8 mouse cellular contexts compared by ENCODE assay signal in genomic region chr2:30658844-30659555, GRCm38 (mm10).
DNase-seq lines count a peak whose midpoint lies in the region; ATAC-seq and TF ChIP-seq lines count a peak whose summit lies in the region.

No protein-coding gene starts in this region.

- WGBS in heart, embryonic 12.5 days = 8% methylated on average over 16 of the region's 16 CpGs
- WGBS in kidney, embryonic 14.5 days = 2% methylated on average over 16 of the region's 16 CpGs
- WGBS in liver, embryonic 11.5 days = 11% methylated on average over 16 of the region's 16 CpGs
- 1% methylated on average over 14 of the region's 16 CpGs for WGBS in midbrain, postnatal 0 days

- H3K4me2 ChIP-seq in heart, embryonic 12.5 days = peak overlapping the region; percentile 79
- H3K4me2 ChIP-seq in kidney, embryonic 14.5 days (replicated peaks; ENCODE audit: low read depth, low read length) = peak overlapping the region; percentile 83
- peak overlapping the region; percentile 95 for H3K4me2 ChIP-seq in liver, embryonic 11.5 days
- H3K4me2 ChIP-seq in midbrain, postnatal 0 days (ENCODE audit: low read depth, low read length, poor library complexity, severe bottlenecking) = peak overlapping the region; percentile 40

- H3K9ac ChIP-seq in heart, embryonic 12.5 days = peak overlapping the region; percentile 83
- H3K9ac ChIP-seq in kidney, embryonic 14.5 days (ENCODE audit: low read depth, low read length) = peak overlapping the region; percentile 71
- peak overlapping the region; percentile 75 for H3K9ac ChIP-seq in liver, embryonic 11.5 days (ENCODE audit: low read depth, low read length)
- peak overlapping the region; percentile 56; the same call in 1 of the 2 replicates for H3K9ac ChIP-seq in midbrain, postnatal 0 days (replicated peaks; ENCODE audit: low read length, poor library complexity, severe bottlenecking)

- peak; percentile 62 for DNase-seq in 3134 (ENCODE audit: extremely low read depth, insufficient read length, low spot score)
- DNase-seq in adrenal gland, postnatal 25 days = peak; percentile 68
- peak; percentile 66 for DNase-seq in liver, embryonic 11.5 days (ENCODE audit: low spot score)
- peak; percentile 86 for DNase-seq in midbrain, postnatal 0 days (ENCODE audit: low spot score)
- DNase-seq in testis, postnatal 10 days (ENCODE audit: low spot score) = peak; percentile 83

- H3K9me3 ChIP-seq in heart, embryonic 12.5 days (replicated peaks) = no peaks in the 10 kb centered on the region
- no peaks in the 10 kb centered on the region for H3K9me3 ChIP-seq in kidney, embryonic 14.5 days (ENCODE audit: control insufficient read depth, low read length)
- no peaks in the 10 kb centered on the region for H3K9me3 ChIP-seq in liver, embryonic 11.5 days (ENCODE audit: control insufficient read depth, low read length)
- no peaks in the 10 kb centered on the region for H3K9me3 ChIP-seq in midbrain, postnatal 0 days (ENCODE audit: low read length)

- H3K4me3 ChIP-seq in embryonic fibroblast, embryonic 13.5 days (ENCODE audit: insufficient read depth, low read length) = no peak overlapping the region
- peak overlapping the region; percentile 45 for H3K4me3 ChIP-seq in heart, embryonic 12.5 days
- H3K4me3 ChIP-seq in kidney, embryonic 14.5 days (ENCODE audit: low read length) = peak overlapping the region; percentile 17; the same call in 1 of the 2 replicates
- peak overlapping the region; percentile 61 for H3K4me3 ChIP-seq in liver, embryonic 11.5 days (ENCODE audit: low read depth, low read length)
- no peak overlapping the region for H3K4me3 ChIP-seq in midbrain, postnatal 0 days (ENCODE audit: low read depth, low read length)

- peak overlapping the region; percentile 70 for H3K27ac ChIP-seq in embryonic fibroblast, embryonic 13.5 days (ENCODE audit: insufficient read depth, low read length)
- peak overlapping the region; percentile 96 for H3K27ac ChIP-seq in heart, embryonic 12.5 days (ENCODE audit: poor library complexity, severe bottlenecking)
- H3K27ac ChIP-seq in kidney, embryonic 14.5 days (ENCODE audit: low read depth, low read length) = peak overlapping the region; percentile 100
- H3K27ac ChIP-seq in liver, embryonic 11.5 days (ENCODE audit: low read depth, low read length) = peak overlapping the region; percentile 83
- H3K27ac ChIP-seq in midbrain, postnatal 0 days (ENCODE audit: low read depth, low read length) = peak overlapping the region; percentile 100

- no peaks in the 10 kb centered on the region for H3K36me3 ChIP-seq in heart, embryonic 12.5 days
- H3K36me3 ChIP-seq in kidney, embryonic 14.5 days (ENCODE audit: control insufficient read depth, insufficient read depth, low read length) = no peaks in the 10 kb centered on the region
- H3K36me3 ChIP-seq in liver, embryonic 11.5 days (ENCODE audit: control insufficient read depth, insufficient read depth, low read length) = no peaks in the 10 kb centered on the region
- no peaks in the 10 kb centered on the region for H3K36me3 ChIP-seq in midbrain, postnatal 0 days (ENCODE audit: insufficient read depth, low read length)

- ATAC-seq in heart, embryonic 12.5 days (ENCODE audit: insufficient number of reproducible peaks, low FRiP score) = peak; percentile 24
- peak; percentile 63 for ATAC-seq in kidney, embryonic 14.5 days (ENCODE audit: low FRiP score, low TSS enrichment)
- ATAC-seq in liver, embryonic 11.5 days (replicated peaks; ENCODE audit: low FRiP score) = peak; percentile 38
- ATAC-seq in midbrain, postnatal 0 days (ENCODE audit: low FRiP score) = peak; percentile 57

- TF ChIP-seq CTCF in embryonic fibroblast, embryonic 13.5 days (IDR thresholded peaks at IDR 0.05; ENCODE audit: borderline replicate concordance, insufficient read depth, low read length) = no peak
- TF ChIP-seq CTCF in midbrain, postnatal 0 days (IDR thresholded peaks at IDR 0.05) = no peak; the same call in 1 of the 2 replicates

- TF ChIP-seq POLR2A in embryonic fibroblast, embryonic 13.5 days (IDR thresholded peaks at IDR 0.05; ENCODE audit: low read depth, low read length) = no peak

- H3K4me1 ChIP-seq in embryonic fibroblast, embryonic 13.5 days (ENCODE audit: control insufficient read depth, insufficient read depth, low read length) = peaks cover 12% of the 10 kb centered on the region; the same call in 1 of the 2 replicates
- H3K4me1 ChIP-seq in heart, embryonic 12.5 days (replicated peaks) = peaks cover 46% of the 10 kb centered on the region
- peaks cover 49% of the 10 kb centered on the region for H3K4me1 ChIP-seq in kidney, embryonic 14.5 days (ENCODE audit: control insufficient read depth, insufficient read depth, low read length)
- peaks cover 36% of the 10 kb centered on the region for H3K4me1 ChIP-seq in liver, embryonic 11.5 days (replicated peaks; ENCODE audit: control insufficient read depth, insufficient read depth, low read length)
- H3K4me1 ChIP-seq in midbrain, postnatal 0 days (ENCODE audit: insufficient read depth, low read length) = peaks cover 50% of the 10 kb centered on the region

- H3K27me3 ChIP-seq in heart, embryonic 12.5 days (replicated peaks) = no peaks in the 10 kb centered on the region
- no peaks in the 10 kb centered on the region for H3K27me3 ChIP-seq in kidney, embryonic 14.5 days (ENCODE audit: control insufficient read depth, insufficient read depth, low read length)
- H3K27me3 ChIP-seq in liver, embryonic 11.5 days (replicated peaks; ENCODE audit: control insufficient read depth, insufficient read depth, low read length) = no peaks in the 10 kb centered on the region
- no peaks in the 10 kb centered on the region for H3K27me3 ChIP-seq in midbrain, postnatal 0 days (ENCODE audit: insufficient read depth, low read length)

Comparison
In these comparisons a context has a peak if more than half of its experiments do, and no peak if none do; other contexts are left out.
1. H3K4me3 ChIP-seq: peak in heart, embryonic 12.5 days (single experiment), kidney, embryonic 14.5 days (single experiment) and liver, embryonic 11.5 days (single experiment); none in embryonic fibroblast, embryonic 13.5 days (single experiment) and midbrain, postnatal 0 days (single experiment).
2. H3K4me2 ChIP-seq: peak in every context shown above with its lines; median percentile 95 in liver, embryonic 11.5 days; 83 in kidney, embryonic 14.5 days; 79 in heart, embryonic 12.5 days; 40 in midbrain, postnatal 0 days.
3. Peak in every context shown above with its lines, with median percentiles within 50 percentile points of each other: DNase-seq, H3K27ac ChIP-seq, ATAC-seq and H3K9ac ChIP-seq.